Mouse (Mus musculus) liver, embryonic 15.5 days (tissue): ENCODE measurements around the gene Six5. TPM values are rescaled to one million over a fixed set of nuclear protein-coding genes. Genes with fewer than 3 reads are reported as not detected.

Source experiments
- ATAC-seq: fragments of 200-750 bp; cut with Nextera tagmentation; 2 replicates; pipeline ENCODE4 v1.8.0; 2017; ENCODE audit warnings: moderate number of reproducible peaks, mild to moderate bottlenecking, moderate library complexity; ENCODE audit not compliant: insufficient read depth
- H3K27ac ChIP-seq: fragments of 300-500 bp; sonication (generic); replicated peaks from 2 replicates; pipeline ENCODE4 v1.5.1; 2015; ENCODE audit warnings: mild to moderate bottlenecking, inconsistent platforms
- H3K27me3 ChIP-seq: fragments of 300-500 bp; sonication (generic); 2 replicates; pipeline ENCODE4 v1.6.1; 2015; ENCODE audit warnings: mild to moderate bottlenecking, inconsistent platforms
- H3K36me3 ChIP-seq: fragments of 300-500 bp; sonication (generic); replicated peaks from 2 replicates; pipeline ENCODE4 v1.6.1; 2015; ENCODE audit warnings: moderate library complexity, mild to moderate bottlenecking, inconsistent platforms
- H3K4me1 ChIP-seq: fragments of 300-500 bp; sonication (generic); replicated peaks from 2 replicates; pipeline ENCODE4 v1.6.1; 2015; ENCODE audit warnings: inconsistent platforms
- H3K4me2 ChIP-seq: fragments of 300-500 bp; sonication (generic); 2 replicates; pipeline ENCODE4 v1.6.1; 2015; ENCODE audit warnings: moderate library complexity, mild to moderate bottlenecking, inconsistent platforms
- H3K4me3 ChIP-seq: fragments of 300-500 bp; sonication (generic); replicated peaks from 2 replicates; pipeline ENCODE4 v1.5.1; 2015; ENCODE audit warnings: mild to moderate bottlenecking, inconsistent platforms
- H3K9ac ChIP-seq: fragments of 300-500 bp; sonication (generic); 2 replicates; pipeline ENCODE4 v1.6.1; 2015; ENCODE audit warnings: moderate library complexity, mild to moderate bottlenecking, inconsistent platforms
- H3K9me3 ChIP-seq: fragments of 300-500 bp; sonication (generic); replicated peaks from 2 replicates; pipeline ENCODE4 v1.6.1; 2016; ENCODE audit warnings: inconsistent platforms
- WGBS: fragments of 180-500 bp; shearing (Covaris S2); methylation state at CpG from one replicate; pipeline ENCODE4 v1.1.7; 2015; ENCODE audit warnings: mixed read lengths; ENCODE audit not compliant: insufficient replicate concordance; 5-methylcytosine and 5-hydroxymethylcytosine counted together
- polyA plus RNA-seq: library from polyadenylated mRNA; unstranded; fragments of >200 nt; fragmentation: Nextera tagmentation; extraction: Ambion mirVana; gene quantifications from 2 replicates; pipeline ENCODE4 v1.2.1, GENCODE M21; 2015

Six5 gene
- polyA plus RNA-seq, 1 experiment from 2014 or later: 0.90 TPM

DNA sequence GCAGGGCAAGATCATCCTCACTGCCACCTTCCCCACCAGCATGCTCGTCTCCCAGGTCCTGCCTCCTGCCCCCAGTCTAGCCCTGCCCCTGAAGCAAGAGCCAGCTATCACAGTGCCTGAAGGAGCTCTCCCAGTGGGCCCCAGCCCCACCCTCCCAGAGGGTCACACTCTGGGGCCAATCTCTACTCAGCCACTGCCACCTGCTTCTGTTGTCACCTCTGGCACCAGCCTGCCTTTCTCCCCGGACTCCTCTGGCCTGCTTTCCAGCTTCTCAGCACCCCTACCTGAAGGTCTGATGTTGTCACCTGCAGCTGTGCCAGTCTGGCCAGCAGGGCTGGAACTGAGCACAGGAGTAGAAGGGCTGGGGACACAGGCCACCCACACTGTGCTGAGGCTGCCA is 2.8 kb downstream of the Six5 start:
- WGBS: 27% methylated on average over 2 of the region's 2 CpGs
- Histone ChIP-seq H3K4me3 (no peak overlapping the region), H3K27ac (no peak overlapping the region), H3K36me3 (no peaks in the 10 kb centered on the region), H3K4me2 (no peak overlapping the region), H3K9ac (no peak overlapping the region), H3K4me1 (peaks cover 53% of the 10 kb centered on the region), H3K27me3 (peaks cover 81% of the 10 kb centered on the region), H3K9me3 (no peaks in the 10 kb centered on the region)
- no peak for ATAC-seq

DNA sequence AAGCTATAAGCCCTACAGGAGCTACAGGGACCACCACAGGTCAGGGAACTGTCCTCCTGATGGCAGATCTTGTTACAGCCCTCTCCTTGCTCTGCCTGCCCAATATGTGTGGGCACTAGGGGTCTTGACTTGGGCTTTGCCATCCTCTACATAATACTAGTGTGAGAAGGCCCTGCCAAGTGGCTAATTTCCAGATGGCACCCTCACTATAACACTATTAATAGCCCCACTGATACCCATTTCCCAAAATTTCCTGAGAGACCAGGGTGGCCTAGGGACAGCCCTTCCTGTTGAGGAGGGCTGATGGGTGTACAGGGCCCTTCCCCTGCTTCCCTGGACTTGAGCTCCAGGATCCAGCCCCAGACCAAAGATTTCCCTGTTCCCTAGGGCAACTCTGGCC is 3.5 kb downstream of the Six5 start:
- ATAC-seq: no peak

DNA sequence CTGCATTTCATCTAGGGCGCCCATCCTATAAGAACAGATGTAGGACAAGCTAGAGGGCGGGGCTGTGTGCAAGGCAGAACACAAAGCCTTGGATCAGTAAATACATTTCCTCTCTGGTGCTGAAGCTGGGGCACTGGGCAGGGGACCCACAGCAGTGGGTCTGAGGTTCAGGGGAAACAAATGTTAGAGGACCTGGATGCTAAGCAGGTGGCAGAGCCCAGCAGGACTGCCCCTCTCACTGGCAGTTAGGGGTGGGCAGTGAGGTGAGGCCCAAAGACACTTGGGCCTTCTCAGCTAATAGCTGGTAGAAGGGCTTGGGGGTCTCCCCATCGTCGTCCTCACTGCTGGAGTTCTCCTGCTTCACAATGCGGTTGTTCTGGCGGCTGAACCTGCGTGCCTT is 4.4 kb downstream of the Six5 start:
- Histone ChIP-seq H3K27ac (no peak overlapping the region), H3K9ac (no peak overlapping the region), H3K4me2 (no peak overlapping the region), H3K4me3 (no peak overlapping the region), H3K9me3 (no peaks in the 10 kb centered on the region), H3K36me3 (no peaks in the 10 kb centered on the region), H3K27me3 (peaks cover 77% of the 10 kb centered on the region), H3K4me1 (peaks cover 37% of the 10 kb centered on the region)
- 55% methylated on average over 7 of the region's 7 CpGs for WGBS
- ATAC-seq: no peak

More for the DNA sequence above, 3.5 kb downstream of the Six5 start:
- Histone ChIP-seq H3K9me3 (no peaks in the 10 kb centered on the region), H3K27ac (no peak overlapping the region), H3K27me3 (peaks cover 77% of the 10 kb centered on the region), H3K36me3 (no peaks in the 10 kb centered on the region), H3K4me3 (no peak overlapping the region), H3K4me1 (peaks cover 47% of the 10 kb centered on the region), H3K4me2 (no peak overlapping the region), H3K9ac (no peak overlapping the region)

DNA sequence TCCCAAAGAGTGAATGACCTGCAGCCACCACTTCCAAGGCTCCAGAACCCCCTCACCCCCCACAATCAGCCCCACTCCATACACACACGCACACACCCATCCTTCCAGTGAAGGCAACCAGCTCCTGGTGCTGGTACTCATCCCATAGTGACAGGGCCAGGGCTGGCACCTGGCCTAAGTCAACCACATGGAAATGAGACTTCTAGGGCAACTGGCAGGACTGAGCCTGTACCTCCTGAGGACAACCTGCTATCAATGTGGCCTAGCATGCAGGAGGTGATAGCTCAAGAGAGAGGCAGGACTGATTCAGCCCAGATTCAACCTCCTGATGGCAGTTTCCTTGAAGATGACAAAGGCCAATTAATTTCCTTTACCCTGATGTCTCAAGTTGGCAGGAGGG is 5.9 kb downstream of the Six5 start:
- Histone ChIP-seq H3K4me3 (no peak overlapping the region), H3K36me3 (no peaks in the 10 kb centered on the region), H3K4me2 (no peak overlapping the region), H3K9ac (no peak overlapping the region), H3K9me3 (no peaks in the 10 kb centered on the region), H3K27ac (no peak overlapping the region), H3K27me3 (peaks cover 62% of the 10 kb centered on the region), H3K4me1 (peaks cover 22% of the 10 kb centered on the region)
- no peak for ATAC-seq
- 47% methylated on average over 1 of the region's 1 CpGs for WGBS

DNA sequence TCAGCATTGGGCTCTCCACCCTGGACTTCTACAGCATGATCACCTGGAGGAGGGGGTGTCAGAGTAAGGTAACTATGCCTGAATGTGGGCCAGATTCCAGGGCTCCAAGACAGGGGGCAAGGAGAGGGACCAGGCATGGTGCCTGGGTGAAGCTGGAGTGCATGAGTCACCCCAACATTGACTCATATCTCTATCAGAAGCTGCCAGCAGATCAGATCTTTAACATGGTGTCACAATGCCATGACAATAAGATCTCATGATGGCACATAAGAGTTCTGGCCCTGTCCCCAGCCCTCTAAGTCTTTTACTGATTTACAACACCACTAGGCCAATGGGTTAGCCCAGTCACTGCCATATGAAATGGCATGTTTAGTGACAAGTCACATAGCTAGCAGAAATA is 9.3 kb downstream of the Six5 start:
- no peak overlapping the region for H3K4me2 ChIP-seq
- no peaks in the 10 kb centered on the region for H3K9me3 ChIP-seq
- H3K4me1 ChIP-seq: 0 out of 2 replicates have a peak, but pooled peaks cover 3% of the 10 kb centered on the region
- H3K4me3 ChIP-seq: no peak overlapping the region
- no peak overlapping the region for H3K27ac ChIP-seq
- H3K36me3 ChIP-seq: no peaks in the 10 kb centered on the region
- no peak for ATAC-seq
- peaks cover 42% of the 10 kb centered on the region for H3K27me3 ChIP-seq
- no peak overlapping the region for H3K9ac ChIP-seq

DNA sequence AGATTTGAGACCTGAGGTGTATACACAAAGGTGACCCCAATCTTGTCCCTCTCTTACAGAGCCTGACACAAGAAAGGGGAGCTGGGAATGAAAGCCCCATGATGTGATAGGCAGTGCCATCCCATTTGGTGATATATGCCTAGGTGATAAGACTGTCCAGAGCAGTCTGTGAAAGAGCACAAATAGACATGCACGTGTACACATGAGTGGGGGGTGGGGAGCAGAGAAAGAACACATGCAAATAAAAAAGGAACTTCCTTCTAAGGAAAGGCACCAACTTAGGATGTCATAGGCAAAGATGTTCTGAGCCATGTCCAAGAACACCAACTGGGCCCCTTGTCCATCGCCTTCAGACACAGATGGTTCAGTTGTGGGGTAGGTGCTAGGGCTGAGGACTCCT is 10.1 kb downstream of the Six5 start:
- H3K4me2 ChIP-seq: no peak overlapping the region
- 42% methylated on average over 2 of the region's 2 CpGs for WGBS

DNA sequence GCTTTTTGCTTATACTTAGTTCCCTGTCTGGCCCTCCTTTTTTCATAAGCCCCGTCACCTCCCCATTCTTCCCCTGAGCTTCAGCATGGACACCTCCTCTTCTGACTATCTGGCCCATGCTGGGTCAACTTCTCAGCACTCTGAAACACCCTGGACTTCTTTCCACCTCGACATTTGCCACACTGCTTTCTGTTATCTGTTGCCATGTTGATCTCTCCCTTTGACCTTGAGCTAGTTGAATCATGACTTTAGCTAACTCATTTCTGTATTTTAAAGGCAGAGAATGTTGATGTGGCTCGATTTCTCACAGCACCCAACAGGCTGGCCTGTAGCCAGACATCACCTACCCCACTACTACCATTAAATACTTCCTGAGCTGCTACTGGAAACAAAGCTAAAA is 13.0 kb downstream of the Six5 start:
- no peak for ATAC-seq
- Histone ChIP-seq H3K27me3 (peaks cover 34% of the 10 kb centered on the region), H3K27ac (no peak overlapping the region), H3K4me3 (no peak overlapping the region), H3K36me3 (no peaks in the 10 kb centered on the region), H3K9me3 (no peaks in the 10 kb centered on the region), H3K4me1 (0 out of 2 replicates have a peak, but pooled peaks cover 3% of the 10 kb centered on the region), H3K9ac (no peak overlapping the region), H3K4me2 (no peak overlapping the region)
- WGBS: 27% methylated on average over 3 of the region's 3 CpGs

More for the DNA sequence above, 10.1 kb downstream of the Six5 start:
- Histone ChIP-seq H3K27me3 (peaks cover 37% of the 10 kb centered on the region), H3K4me3 (no peak overlapping the region), H3K9ac (no peak overlapping the region), H3K9me3 (no peaks in the 10 kb centered on the region), H3K27ac (no peak overlapping the region), H3K36me3 (no peaks in the 10 kb centered on the region), H3K4me1 (0 out of 2 replicates have a peak, but pooled peaks cover 3% of the 10 kb centered on the region)
- ATAC-seq: no peak

DNA sequence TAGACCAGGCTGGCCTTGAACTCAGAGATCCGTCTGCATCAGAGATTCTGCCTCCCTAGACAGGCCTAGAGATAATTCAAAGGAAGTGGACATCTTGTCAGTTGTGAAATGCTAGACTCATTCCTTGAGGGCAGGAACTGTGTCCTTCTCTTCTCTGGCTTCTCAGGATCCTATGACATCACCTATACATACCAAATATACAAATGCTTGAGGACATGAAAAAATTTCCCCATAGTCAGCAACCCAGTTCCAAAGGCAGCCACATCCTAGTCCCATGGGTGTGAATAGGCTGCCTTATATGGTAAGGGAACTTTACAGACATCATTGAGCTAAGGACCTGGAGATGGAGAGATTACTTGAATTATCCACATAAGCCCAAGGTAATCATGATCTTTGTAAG is 15.2 kb downstream of the Six5 start:
- 46% methylated on average over 1 of the region's 1 CpGs for whole genome bisulfite sequencing
- H3K9me3 ChIP-seq: no peaks in the 10 kb centered on the region
- no peak overlapping the region for H3K4me2 ChIP-seq
- H3K9ac ChIP-seq: no peak overlapping the region
- no peaks in the 10 kb centered on the region for H3K36me3 ChIP-seq
- H3K27ac ChIP-seq: no peak overlapping the region
- H3K4me3 ChIP-seq: no peak overlapping the region
- 0 out of 2 replicates have a peak, but pooled peaks cover 3% of the 10 kb centered on the region for H3K4me1 ChIP-seq
- H3K27me3 ChIP-seq: peaks cover 38% of the 10 kb centered on the region
- ATAC-seq: no peak

DNA sequence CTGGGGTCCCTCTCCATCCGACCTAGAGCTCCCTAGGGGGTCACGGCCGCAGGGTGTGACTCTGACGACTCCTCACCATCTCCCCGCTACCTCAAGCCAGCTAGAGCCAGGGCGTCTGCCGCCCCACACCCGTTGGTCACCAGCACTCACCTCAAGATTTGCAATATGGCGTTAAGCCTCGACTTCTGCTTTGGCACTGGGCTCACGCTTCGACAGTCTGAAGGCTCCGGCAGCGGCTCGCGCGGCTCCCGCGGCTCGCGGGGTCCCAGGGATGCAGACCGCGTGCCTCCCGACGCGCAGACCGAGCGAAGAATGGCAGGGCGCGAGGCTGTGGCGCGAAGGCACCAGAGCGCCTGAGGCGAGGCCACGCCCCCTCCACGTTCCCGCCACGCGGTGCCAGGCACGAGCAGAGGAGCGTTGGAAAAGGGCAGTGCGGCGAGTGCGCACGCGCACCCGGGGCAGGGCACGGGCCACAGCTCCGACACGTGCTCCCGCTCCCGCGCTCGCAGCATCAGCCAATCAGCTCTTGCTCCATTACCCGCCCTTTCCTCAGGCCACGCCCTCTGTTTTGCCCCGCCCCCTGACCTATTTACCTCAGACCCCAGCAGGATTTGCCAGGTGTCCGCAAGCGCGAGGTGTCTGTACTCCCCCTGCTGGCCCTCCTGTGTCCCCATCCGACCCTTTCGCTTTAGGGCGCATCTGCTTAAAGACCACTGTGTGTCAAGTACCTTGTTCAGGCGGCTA is 23.8 kb downstream of the Six5 start, which contains the start of gene Gm4969:
Gene Gm4969, minus strand, starts transcription at position 341 of the 744 bp plus-strand sequence.
- peaks cover 26% of the 10 kb centered on the region for H3K27me3 ChIP-seq
- no peaks in the 10 kb centered on the region; the same call in 1 of the 2 replicates for H3K9me3 ChIP-seq
- peak within 1 kb of the TSS; percentile 83 for H3K4me2 ChIP-seq
- H3K4me1 ChIP-seq: peaks cover 25% of the 10 kb centered on the region
- H3K4me3 ChIP-seq: peak within 1 kb of the TSS; percentile 76
- no peak for ATAC-seq
- 26% methylated on average over 64 of the region's 64 CpGs for WGBS
- no peaks in the 10 kb centered on the region for H3K36me3 ChIP-seq
- H3K27ac ChIP-seq: no peak within 1 kb of the TSS
- H3K9ac ChIP-seq: no peak within 1 kb of the TSS

DNA sequence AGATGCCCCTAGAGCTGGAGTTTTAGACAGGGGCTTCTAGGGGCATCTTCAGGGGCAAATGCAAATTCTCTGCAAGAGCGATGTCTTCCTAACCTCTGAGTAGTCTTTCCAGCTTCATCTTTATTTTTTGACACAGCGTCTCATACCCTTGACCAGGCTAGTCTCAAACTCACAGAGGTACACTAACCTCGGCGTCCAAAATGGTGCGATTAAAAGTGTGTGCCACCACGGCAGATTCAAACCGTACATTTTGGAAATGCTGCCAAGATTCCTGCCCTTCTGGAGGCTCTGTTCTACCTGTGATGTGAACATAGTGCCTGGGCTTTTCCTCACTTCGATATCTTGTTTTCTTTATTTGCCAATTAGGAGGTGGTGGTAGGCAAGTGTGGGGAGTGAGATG is 24.7 kb downstream of the Six5 start:
- H3K9ac ChIP-seq: no peak overlapping the region
- peak; percentile 3 for ATAC-seq
- no peak overlapping the region for H3K27ac ChIP-seq
- WGBS: 86% methylated on average over 8 of the region's 8 CpGs
- no peaks in the 10 kb centered on the region; the same call in 1 of the 2 replicates for H3K9me3 ChIP-seq
- peak overlapping the region; percentile 76 for H3K4me3 ChIP-seq
- peaks cover 25% of the 10 kb centered on the region for H3K4me1 ChIP-seq
- H3K4me2 ChIP-seq: peak overlapping the region; percentile 83
- H3K36me3 ChIP-seq: no peaks in the 10 kb centered on the region
- H3K27me3 ChIP-seq: peaks cover 19% of the 10 kb centered on the region

DNA sequence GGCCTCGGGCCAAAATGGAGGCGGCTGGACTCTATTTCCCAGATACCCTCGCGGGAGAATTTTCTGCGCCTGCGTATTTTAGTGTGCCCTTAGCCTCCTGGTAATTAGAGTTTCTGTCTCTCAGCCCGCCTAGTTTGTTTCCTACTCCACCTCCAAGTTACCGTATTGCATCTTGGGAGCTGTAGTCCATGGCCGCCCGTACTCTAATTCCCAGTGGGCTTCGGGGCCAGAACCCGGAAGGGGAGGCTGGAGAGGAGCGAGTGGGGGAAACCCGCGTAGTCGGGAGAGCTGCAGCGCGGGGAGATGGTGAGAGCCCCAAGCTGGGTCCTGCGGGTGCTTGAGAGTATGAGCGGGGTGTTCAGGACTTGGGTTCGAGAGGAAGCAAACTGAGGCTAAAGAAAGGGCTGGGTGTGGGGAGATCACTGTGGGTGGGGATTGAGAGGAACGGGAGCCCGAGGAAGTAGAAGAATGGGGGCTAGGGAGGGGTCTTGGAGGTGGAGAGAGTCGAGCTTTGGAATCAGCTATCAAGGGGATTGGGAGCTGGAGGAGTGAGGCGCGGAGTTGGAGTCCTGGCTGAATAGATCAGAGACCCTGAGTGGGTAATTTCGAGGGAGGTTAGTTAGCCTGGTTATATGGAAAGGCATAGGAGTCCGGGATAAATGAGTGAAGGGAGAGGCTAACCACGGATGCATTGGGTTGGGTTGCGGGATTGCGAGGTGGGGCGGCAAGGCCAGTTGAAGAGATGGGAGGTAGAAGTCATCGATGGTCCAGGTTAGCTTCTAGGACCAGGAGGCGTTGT is 25.4 kb downstream of the Six5 start, which contains the start of gene Fbxo46:
Gene Fbxo46, plus strand, starts transcription at position 229 of the 799 bp plus-strand sequence.
- under 1% methylated on average over 34 of the region's 34 CpGs for WGBS
- H3K9ac ChIP-seq: peak within 1 kb of the TSS; percentile 76
- H3K4me3 ChIP-seq: peak within 1 kb of the TSS; percentile 76
- H3K27me3 ChIP-seq: peaks cover 16% of the 10 kb centered on the region
- ATAC-seq: peak; percentile 96
- no peaks in the 10 kb centered on the region for H3K36me3 ChIP-seq
- H3K4me1 ChIP-seq: peaks cover 25% of the 10 kb centered on the region
- no peaks in the 10 kb centered on the region; the same call in 1 of the 2 replicates for H3K9me3 ChIP-seq
- peak within 1 kb of the TSS; percentile 83 for H3K4me2 ChIP-seq
- peak within 1 kb of the TSS; percentile 45; the same call in 1 of the 2 replicates for H3K27ac ChIP-seq
